Mouse (Mus musculus) mature B cell (primary cell): ENCODE measurements around the gene Arl4a.

Experiments used
- in situ Hi-C: fragments of 300-500 bp; cut with MboI; formaldehyde crosslinking; loops from 2 replicates; pipeline ENCODE4 v1.14.3; 2019

Gene Arl4a

DNA sequence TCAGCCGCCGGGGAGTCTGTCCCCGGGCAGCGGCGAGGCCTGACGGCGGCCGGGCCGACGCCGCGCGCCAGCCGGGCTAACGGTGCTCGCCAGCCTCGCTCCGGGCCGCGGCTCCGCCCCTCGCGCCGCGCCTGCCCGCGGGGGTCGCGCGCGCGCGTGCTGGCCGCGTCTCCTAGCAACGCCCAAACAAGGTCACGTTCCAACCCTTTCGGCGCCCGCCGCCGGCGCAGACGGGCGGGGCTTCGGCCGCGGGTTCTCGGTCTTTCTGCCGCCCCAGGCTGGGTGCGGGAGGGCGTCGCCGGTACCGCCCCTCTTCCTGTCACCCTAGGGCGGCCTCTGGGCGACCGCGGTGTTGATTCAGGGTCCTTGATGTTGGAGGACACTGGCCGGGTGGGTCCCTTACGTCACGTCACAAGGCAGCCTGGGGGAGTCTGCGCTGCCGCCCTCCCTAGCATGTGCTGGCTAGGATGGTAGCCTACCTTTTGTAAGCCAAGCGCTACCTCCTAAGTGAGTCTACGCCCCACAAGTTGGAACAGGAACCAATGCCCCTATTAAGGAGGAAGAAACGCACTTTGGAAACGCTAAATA lies at the start of gene Arl4a:
Arl4a (minus strand) TSS at position 150 of the 588 bp plus-strand sequence.
- in situ Hi-C loops = loop anchor here (25.0 kb wide), 3 partner anchors 376 to 526 kb away; partner anchors contain the start of genes Dock4 and Zfp277

DNA sequence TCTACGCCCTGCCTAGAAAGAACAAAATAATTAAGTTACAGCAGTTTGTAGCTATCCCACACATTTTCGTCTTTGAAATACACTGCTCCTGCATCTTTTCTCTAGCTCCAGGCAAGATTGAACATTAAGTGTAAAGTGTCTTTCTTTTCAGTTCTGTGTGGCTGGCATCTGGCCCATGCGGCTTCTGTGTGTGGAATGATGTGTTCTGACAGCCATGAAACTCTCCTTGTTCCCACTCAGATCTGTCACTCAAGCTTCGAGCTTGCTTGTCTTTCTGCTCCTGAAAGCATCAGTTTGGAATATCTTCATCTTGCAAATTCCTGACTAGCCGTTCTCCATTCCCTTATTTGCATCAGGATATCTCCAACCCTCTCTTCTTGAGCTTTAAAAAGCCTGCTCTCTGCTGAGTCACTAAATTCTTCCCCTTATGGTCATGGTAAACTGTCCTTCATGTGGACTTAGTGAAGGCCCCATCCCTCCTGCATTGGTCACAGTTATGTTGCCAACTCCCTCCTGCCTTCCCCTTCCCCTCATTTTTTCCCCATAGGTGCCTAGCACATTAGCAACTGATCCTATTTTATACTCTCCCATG lies 48.0 kb upstream of the Arl4a start:
- in situ Hi-C loops = no loop called here

DNA sequence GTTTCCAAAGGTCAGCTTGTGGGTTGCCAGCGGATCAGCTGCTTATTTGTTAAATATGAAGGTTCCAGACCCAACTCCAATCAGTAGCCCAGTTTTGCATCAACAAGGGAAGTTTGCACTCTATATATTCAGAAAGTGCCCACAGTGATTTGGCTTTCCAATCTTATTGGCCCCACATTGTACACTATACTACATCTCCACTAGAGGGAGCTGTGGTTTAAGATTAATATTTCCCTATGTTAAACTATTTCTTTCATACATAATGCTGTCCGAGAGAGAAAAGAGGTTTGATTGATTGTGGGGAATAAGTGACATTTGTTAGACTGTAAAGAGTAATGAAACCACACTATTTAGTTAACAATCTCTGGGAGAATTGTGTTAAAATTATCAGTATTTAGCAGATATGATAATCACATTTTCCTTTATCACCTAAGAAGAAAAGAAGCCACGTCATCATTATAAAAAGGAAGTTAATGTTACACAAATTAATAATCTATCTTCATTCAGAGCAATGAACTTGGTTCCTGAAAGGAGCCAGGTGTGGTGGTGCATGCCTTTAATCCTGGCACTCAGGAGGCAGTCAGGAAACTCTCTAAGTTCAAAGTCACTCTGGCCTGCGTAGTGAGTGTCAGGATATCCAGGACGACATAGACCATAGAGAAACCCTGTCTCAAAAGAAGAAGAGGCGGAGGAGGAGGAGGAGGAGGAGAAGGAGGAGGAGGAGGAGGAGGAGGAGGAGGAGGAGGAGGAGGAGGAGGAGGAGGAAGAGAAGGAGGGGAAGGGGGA lies 44.8 kb upstream of the Arl4a start:
- in situ Hi-C loops = no loop called here

DNA sequence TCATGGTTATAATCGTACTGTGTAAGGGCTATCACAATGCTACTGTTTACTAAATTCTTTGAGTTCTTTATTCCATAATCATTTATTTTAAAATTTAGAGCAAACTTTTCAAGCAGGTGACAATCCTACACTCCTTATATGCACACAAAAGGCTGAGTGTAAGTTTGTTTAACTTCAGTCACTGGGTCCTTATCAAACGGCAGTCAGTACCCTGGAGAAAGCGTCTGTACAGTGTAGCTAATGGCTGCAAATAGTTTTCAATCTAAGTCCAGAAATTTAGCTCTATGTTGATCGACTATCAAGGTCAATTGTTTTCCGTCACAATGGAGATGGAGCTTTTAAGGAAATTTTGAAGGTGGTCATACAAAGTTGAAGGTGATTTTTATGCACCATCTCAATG lies 44.2 kb upstream of the Arl4a start:
- in situ Hi-C loops = no loop called here

DNA sequence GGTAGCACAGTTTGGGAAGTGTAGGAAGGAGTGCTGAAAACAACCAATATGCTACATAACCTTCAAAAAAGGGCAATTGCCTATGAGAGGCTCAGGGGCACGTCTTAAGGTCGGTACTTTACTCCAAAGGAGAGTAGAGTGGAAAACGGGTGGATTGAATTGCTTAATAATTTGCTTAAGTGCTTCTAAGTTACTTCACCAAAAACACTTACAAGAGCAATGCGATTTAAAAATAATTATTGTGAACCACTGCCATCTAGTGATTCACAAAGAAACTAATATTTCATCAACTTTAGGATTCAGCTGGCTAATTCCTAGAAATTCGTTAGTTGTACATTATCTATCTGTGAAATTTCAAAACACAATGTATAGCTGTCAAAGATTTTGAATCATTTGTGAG lies 35.8 kb upstream of the Arl4a start:
- in situ Hi-C loops = loop anchor here (10.0 to 25.0 kb wide), 2 partner anchors 91 to 1936 kb away; no protein-coding TSS in a partner anchor

DNA sequence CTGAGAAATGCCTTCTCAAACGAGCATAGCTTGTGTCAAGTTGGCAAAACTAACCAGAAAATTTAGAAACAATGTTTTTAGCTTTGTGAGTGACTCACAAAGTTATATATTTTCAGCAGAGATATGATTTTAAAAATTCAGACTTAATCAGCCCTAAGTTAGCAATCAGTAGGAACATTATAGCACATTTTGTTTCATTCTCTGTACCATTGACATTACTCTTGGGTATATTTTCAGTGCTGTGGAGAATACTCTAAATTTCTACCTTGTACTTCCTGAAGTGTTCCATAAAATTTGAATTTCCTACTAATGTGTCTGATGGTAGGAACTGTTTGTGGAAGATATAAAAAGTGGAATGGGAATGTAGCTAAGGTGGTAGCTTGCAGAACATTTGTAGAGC lies 9.2 kb upstream of the Arl4a start:
- in situ Hi-C loops = loop anchor here (25.0 kb wide), 3 partner anchors 385 to 535 kb away; partner anchors contain the start of genes Dock4 and Zfp277

DNA sequence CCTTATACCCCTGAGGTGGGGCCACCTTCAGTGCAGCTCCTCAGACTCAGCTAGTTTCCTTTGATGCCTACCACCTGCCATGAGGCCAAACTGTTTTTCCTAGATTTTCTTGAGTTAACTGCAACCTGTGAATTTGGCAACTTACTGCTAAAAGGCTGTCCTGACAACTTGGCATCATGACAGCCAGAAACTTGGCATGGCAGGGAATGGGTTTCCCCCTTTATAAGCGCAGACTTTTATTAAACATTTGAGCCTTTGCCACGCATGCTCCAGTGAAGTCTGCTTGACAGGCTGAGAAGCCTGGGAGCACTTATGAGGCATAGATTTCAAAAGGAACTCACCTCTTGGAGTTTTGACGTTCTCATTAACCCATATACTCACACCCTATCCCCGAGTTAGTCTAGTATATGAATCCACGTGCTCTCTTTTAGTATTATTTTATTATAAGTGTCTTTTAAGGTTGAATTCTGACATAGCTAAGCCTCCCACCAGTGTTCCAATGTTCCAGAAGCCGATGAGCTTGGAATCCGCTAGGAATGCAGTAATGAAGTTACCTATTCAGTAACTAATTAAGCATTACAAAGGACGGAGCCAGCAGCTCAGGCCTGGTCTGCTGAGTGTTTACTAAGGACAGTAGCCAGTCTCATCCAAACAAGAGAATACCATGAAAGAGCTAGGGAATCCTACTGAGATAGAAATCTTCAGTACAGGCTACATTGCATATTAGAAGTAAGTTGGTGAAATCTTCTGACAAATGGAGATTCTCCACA lies 6.2 kb upstream of the Arl4a start:
- in situ Hi-C loops = loop anchor here (25.0 kb wide), 3 partner anchors 382 to 532 kb away; partner anchors contain the start of genes Dock4 and Zfp277

DNA sequence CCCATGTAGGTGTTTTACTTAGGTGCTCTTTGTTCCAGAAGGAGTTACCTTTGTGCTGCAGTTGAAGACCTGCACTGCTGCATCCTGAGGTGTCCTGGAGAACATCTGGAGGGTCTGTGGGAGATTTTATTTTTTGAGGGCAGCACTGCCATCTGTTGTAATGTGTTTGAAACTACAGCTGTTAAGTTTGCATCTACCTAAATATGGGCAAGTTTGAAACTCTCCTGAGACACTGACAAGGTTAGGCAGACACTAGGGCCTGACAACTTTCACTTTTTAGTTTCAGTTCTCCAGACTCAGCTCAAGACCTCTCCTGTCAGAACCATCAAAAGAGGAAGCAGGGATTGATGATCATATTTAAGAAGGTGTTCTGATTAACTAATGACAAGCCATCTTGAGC lies 2.2 kb upstream of the Arl4a start:
- in situ Hi-C loops = loop anchor here (25.0 kb wide), 3 partner anchors 378 to 528 kb away; partner anchors contain the start of genes Dock4 and Zfp277

DNA sequence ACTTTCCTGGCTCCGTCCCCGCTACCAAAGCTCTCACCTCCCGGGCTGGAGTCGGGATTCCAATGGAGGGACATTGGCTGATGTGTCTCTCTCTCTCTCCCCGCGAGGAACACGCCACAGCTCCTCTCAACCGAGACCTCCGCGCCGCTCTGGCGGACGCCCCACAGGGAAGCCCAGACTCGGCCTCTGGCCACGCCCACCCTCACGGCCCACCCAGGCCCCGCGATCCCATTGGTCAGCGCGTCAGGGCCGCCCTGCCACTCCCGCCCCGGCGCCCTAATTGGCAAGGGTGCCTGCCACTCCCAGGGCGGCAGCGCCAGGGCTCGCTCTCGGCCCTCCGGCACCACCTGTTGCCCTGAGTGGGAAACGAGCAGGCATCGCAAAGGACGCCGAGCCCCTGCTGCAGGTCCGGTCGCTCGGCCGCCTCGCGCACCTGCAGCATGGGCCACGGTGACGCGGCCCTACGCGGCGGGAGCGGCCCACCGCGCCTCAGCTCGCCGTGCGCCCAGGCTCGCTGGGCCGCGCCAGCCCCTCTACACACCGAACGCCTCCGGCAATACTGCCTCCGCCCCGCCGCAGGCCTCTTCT lies 505 bp downstream of the Arl4a start:
- in situ Hi-C loops = loop anchor here (25.0 kb wide), 3 partner anchors 375 to 525 kb away; partner anchors contain the start of genes Dock4 and Zfp277

DNA sequence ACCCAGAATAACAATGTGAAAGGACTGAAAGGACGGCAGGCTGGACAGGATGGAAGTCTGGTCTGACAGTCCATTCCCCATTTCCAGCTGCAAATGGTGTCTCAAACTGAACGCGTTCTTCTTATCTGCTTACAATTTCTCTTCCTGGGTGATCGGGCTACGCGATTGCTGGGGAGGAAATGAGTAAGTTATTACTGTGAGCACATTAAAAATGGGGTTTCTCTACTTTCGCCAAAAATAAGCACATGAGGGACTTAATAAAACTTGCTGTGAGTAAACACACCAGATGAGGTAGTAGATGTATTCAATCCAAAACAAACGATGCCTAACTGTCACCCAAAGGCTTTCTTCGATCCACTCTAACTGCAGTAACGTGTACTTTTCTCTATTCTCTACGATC lies 1.2 kb downstream of the Arl4a start:
- in situ Hi-C loops = loop anchor here (25.0 kb wide), 3 partner anchors 374 to 524 kb away; partner anchors contain the start of genes Dock4 and Zfp277

DNA sequence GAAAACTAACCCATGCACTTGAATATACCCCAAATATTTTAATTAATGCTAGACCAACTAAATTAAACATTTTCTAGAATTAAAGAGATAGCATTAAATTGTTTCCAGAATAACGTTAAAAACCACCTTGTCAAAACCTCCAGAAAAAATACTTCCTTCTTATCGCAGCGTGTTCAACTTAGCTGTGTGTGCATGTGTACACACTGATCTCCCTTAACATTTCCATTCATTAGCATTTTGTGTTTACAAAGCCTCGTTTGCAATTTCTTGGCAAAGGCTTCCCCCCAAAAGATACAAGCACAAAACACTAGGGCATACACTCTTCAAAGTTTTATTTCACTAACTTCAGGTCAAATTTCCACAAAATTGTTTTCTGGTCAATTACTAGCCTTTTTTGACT lies 2.3 kb downstream of the Arl4a start:
- in situ Hi-C loops = loop anchor here (25.0 kb wide), 3 partner anchors 373 to 523 kb away; partner anchors contain the start of genes Dock4 and Zfp277

DNA sequence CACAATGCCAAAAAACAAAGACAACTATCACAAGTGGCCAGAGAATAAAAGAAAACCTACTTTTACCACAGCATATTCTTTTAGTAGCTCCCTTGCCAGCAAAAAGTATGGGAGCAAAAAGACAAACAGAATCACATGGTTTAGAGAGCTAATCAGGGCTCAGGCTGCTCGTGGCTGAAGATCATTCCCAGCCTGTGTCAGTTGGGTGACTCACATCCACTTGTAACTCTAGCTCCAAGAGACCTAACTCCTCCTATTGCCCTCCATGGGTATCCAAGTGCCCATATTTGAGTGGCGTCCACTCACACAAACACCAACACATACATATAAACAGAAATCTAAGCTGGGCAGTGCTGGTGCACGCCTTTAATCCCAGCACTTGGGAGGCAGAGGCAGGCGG lies 8.6 kb downstream of the Arl4a start:
- in situ Hi-C loops = loop anchor here (25.0 kb wide), 3 partner anchors 367 to 517 kb away; partner anchors contain the start of genes Dock4 and Zfp277

DNA sequence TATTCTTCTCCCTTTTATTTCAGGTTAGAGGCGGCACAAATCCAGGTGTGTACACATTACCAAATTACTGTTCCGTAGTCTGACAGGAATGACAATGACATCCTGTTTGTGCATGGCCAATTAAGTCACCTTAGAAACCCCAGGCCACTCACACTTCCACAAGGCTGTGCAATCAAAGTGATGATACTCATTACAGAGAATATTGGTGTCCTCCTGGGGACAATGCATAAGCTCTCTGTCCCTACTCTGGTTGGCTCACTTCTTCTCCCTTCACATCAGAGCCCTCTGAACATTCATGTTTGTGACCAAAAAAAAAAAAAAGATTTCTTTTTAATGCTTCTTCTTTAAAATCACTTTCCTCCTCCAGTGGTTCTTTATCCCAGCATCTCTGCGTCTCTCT lies 10.0 kb downstream of the Arl4a start:
- in situ Hi-C loops = loop anchor here (25.0 kb wide), 3 partner anchors 366 to 516 kb away; partner anchors contain the start of genes Dock4 and Zfp277

DNA sequence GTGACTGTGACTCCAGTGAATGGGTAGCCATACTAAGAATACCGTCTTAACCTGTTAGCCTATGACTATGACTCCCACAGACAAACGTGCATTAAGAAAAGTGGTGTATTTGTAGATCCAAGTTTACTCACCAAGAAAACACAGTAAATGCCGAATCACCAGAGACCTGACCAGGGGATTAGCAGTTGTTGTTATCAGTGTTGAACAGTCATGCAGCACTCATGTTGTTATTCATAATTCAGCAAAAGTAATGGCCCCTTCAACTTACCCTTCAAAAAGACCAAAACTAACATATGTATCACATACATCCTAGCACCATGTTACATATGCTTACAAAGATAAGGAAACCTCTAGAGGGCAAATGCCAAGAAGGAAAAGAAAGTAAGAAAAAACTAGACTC lies 10.4 kb downstream of the Arl4a start:
- in situ Hi-C loops = loop anchor here (25.0 kb wide), 3 partner anchors 365 to 515 kb away; partner anchors contain the start of genes Dock4 and Zfp277

DNA sequence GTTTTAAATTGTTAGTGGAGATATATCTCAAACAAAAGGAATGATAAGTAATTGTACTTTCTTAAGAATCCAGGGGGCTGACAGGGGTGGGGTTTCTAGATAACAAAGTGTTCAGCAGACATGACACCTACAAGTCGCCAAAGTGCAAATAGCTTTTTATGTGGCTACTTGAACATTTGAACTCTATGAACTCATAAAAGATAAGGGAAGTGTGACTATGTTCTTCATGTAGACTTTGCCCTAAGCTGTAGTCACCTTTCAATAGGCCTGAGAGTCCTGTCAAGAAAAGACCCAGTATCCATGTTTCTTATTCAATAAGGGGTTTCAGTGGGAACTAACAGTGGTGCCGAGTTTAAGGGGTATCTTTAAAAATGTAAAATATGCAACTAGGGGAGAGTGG lies 13.9 kb downstream of the Arl4a start:
- in situ Hi-C loops = no loop called here

DNA sequence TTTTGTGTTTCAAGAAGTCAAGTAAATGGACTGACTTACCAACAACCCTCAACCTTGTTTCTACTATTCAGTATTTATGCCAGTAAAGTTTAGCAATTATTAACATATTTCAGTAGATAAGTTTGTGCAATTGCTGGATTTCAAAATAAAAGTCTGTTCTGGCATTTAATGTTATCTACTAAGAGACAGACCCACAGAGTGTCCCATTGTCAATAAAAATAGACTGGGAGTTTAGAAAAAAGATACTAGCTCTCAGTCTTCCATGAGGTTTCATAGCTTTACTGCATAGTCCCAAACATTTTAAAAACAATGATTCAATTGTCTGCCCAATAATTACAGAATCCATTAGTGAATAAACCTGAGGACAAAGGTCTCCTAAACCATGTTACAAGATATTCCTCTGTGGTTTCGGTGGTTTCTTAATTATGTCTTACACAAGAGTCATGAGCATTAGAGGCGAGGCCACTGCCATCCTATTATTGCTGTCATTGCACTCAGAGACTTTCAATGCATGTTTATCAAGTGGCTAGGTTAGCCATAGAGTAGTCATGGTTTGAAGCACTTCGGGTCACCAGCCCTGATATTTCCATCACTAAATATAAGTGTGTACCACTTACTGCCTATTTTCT lies 14.7 kb downstream of the Arl4a start:
- in situ Hi-C loops = no loop called here

DNA sequence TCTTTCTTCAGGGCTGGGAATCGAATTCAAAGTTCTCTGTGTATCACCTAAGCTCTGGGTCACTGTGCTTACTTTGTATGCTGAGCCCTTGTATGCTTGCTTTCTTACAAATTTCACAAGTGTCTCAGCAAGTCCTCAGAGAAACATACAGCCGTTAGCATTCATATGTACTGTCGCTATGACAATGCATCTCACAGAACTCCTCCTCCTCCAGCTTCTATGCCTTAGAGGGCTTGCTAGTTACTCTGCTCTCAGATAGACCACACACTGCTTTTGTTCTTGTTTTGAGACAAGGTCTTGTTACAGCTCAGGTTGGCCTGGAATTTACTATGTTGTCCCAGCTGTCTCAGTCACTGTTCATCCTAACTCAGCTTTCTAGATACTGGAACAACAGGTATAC lies 15.5 kb downstream of the Arl4a start:
- in situ Hi-C loops = no loop called here

DNA sequence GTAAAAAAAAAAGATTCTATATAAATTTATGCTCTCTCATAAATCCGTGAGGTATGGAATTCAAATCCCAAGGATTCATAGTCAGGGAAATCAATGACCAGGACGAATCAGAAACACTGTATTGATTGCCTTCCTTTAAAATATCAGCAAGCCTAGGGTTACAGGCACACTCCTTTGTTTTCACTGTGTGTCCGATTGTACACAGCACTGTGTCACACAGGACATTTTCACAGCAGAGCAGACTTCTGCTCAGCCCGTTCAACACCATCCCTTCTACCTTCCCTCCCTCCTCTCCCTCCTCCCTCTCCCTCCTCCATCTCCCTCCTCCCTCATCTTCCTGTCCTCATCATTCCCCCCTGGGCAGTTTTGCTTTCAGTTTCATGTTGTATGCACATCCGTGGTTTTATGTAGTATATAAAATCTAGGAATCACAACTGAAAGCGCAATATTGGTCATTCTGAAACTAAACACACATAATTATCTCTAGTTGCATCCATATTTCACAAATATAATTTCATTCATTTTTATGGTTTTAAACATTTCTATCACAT lies 19.8 kb downstream of the Arl4a start:
- in situ Hi-C loops = no loop called here

DNA sequence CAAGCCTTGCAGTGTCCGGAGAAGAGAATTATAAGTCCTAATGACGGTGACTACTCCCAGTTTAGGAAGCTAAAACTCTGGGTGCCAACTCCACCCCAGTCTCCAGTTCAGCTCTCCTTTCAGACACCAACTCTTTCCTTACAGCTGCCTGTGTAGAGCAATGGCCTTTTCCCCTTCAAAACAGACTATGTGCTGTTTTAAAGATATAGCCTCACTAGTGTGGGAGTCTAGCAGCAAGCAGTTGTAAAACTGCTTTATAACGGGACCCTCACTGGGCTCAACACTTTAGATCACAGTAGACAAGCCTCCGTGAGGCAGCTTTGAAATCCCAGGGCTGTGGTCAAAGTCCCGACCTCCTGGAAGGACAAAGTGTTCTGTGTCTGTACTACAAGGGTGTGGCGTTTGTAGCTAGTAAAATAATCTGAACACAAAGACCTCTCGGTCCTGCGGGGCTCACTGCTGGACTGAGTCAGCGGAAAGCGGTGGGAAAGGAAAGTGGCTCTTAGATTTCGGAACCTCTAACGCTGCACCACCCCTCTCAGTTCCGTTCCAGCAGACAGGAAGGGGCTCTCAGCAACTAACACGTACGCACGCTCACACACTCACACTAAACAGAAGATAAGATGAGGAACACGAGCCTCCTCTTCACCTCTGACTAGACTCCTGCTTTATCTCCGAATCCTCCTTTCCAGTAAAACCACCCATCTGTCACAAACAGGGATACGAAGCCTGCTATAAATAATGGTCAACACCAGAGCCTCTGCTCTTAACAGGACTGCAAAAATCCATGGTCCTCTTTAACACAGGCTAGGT lies 21.0 kb downstream of the Arl4a start:
- in situ Hi-C loops = no loop called here
